Mouse (Mus musculus) liver, embryonic 12.5 days (tissue): ENCODE results near the gene Pdcd4. TPM values are rescaled to one million over a fixed set of nuclear protein-coding genes. Genes with fewer than 3 reads are reported as not detected.

ENCODE experiments used
- ATAC-seq: fragments of 200-750 bp; cut with Nextera tagmentation; 2 replicates; pipeline ENCODE4 v1.8.0; 2017; ENCODE audit warnings: moderate number of reproducible peaks, mild to moderate bottlenecking, moderate library complexity
- H3K27ac ChIP-seq: fragments of 300-500 bp; sonication (generic); 2 replicates; pipeline ENCODE4 v1.5.1; 2016; ENCODE audit warnings: mild to moderate bottlenecking
- H3K27me3 ChIP-seq: fragments of 300-500 bp; sonication (generic); replicated peaks from 2 replicates; pipeline ENCODE4 v1.6.1; 2016; ENCODE audit warnings: mild to moderate bottlenecking, moderate library complexity
- H3K36me3 ChIP-seq: fragments of 300-500 bp; sonication (generic); 2 replicates; pipeline ENCODE4 v1.6.1; 2016; ENCODE audit warnings: mild to moderate bottlenecking, moderate library complexity
- H3K4me1 ChIP-seq: fragments of 300-500 bp; sonication (generic); 2 replicates; pipeline ENCODE4 v1.6.1; 2016
- H3K4me2 ChIP-seq: fragments of 300-500 bp; sonication (generic); 2 replicates; pipeline ENCODE4 v1.6.1; 2016; ENCODE audit warnings: mild to moderate bottlenecking, moderate library complexity
- H3K4me3 ChIP-seq: fragments of 300-500 bp; sonication (generic); 2 replicates; pipeline ENCODE4 v1.5.1; 2016; ENCODE audit warnings: mild to moderate bottlenecking, moderate library complexity
- H3K9ac ChIP-seq: fragments of 300-500 bp; sonication (generic); 2 replicates; pipeline ENCODE4 v1.6.1; 2016; ENCODE audit warnings: mild to moderate bottlenecking, moderate library complexity
- H3K9me3 ChIP-seq: fragments of 300-500 bp; sonication (generic); replicated peaks from 2 replicates; pipeline ENCODE4 v1.6.1; 2016; ENCODE audit warnings: mild to moderate bottlenecking, moderate library complexity
- WGBS: fragments of 180-500 bp; shearing (Covaris S2); methylation state at CpG from one replicate; pipeline ENCODE4 v1.1.7; 2016; ENCODE audit not compliant: insufficient replicate concordance; 5-methylcytosine and 5-hydroxymethylcytosine counted together
- polyA plus RNA-seq: library from polyadenylated mRNA; unstranded; fragments of >200 nt; fragmentation: Nextera tagmentation; extraction: Ambion mirVana; gene quantifications from 2 replicates; pipeline ENCODE4 v1.2.1, GENCODE M21; 2016

Gene Pdcd4
- polyA plus RNA-seq, 1 experiment from 2014 or later, result 24.4 TPM

DNA sequence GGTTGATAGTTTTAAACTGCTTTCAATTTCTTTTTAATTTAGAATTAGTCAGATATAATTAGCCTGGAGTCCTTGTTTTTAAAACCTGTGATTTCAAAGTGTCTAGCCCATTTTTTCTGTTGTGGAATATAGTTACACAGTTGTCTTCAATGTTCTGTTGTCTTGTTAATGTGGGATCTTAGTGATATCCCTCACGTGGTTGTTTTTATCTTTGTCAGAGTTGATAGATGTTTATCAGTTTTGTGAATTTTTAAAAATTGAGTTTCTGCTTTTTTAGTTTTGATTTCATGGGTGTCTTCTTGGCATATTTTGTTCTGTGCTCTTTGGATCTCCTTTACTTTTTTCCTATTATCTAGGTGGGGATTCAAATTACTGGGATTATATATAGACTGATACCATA lies 81.6 kb downstream of the Pdcd4 start:
- no peak overlapping the region for H3K4me2 ChIP-seq
- H3K4me3 ChIP-seq, result no peak overlapping the region
- H3K27me3 ChIP-seq, result no peaks in the 10 kb centered on the region
- no peak for ATAC-seq
- no peaks in the 10 kb centered on the region for H3K9me3 ChIP-seq
- H3K4me1 ChIP-seq, result peaks cover 30% of the 10 kb centered on the region
- no peak overlapping the region for H3K27ac ChIP-seq
- H3K36me3 ChIP-seq, result peaks cover 10% of the 10 kb centered on the region
- H3K9ac ChIP-seq, result no peak overlapping the region
- WGBS, result 40% methylated on average over 1 of the region's 1 CpGs

Other genes with a start within 250 kb of the Pdcd4 start
- 0.18 and 0.53 TPM in 2 replicates for gene Rbm20, start 214.9 kb upstream of the Pdcd4 start, polyA plus RNA-seq
- gene Shoc2, start 52.1 kb downstream of the Pdcd4 start, polyA plus RNA-seq, result 26.4 and 27.1 TPM in 2 replicates
- 64.0 and 65.8 TPM in 2 replicates for gene Bbip1, start 52.4 kb downstream of the Pdcd4 start, polyA plus RNA-seq
- gene Adra2a, start 151.9 kb downstream of the Pdcd4 start, polyA plus RNA-seq, result 0.18 and 0.20 TPM in 2 replicates